Mouse (Mus musculus): Measurements from ENCODE around the gene Slc25a45.

GRCm38 (mm10) chr19:5856604-5857003 lies 21.0 kb upstream of the Slc25a45 start:
- no peak for TF ChIP-seq CTCF (IDR thresholded peaks at IDR 0.05; ENCODE audit: control insufficient read depth, insufficient read depth, insufficient replicate concordance, low read depth, low read length)
- TF ChIP-seq POLR2A (IDR thresholded peaks at IDR 0.05; ENCODE audit: control insufficient read depth, low read depth, low read length), result peak; percentile 32; the same call in 1 of the 2 replicates
